In genomic region chr12:83151474-83151873, GRCm38 (mm10) we compare ENCODE assay signal across 20 mouse cellular contexts.
DNase-seq lines count a peak whose midpoint lies in the region; ATAC-seq and TF ChIP-seq lines count a peak whose summit lies in the region.
"Had no signal": no experiment of that assay in that cellular context is flagged by ENCODE, and none has a peak within 500 bp of the region (broad histone marks: within the 10 kb centered on the region; RNA-seq: fewer than 3 reads in every experiment).

No protein-coding gene starts in this region.

- H3K4me1 ChIP-seq in lung, postnatal 0 days (ENCODE audit: insufficient read depth, low read depth, low read length) = no peaks in the 10 kb centered on the region
- H3K4me1 ChIP-seq in cerebellum, adult 2 months (ENCODE audit: control insufficient read depth, insufficient read depth, low read length) = peaks cover 27% of the 10 kb centered on the region
- H3K4me1 ChIP-seq: embryonic facial prominence, embryonic 15.5 days had no signal

- no peaks in the 10 kb centered on the region for H3K27me3 ChIP-seq in lung, postnatal 0 days (replicated peaks; ENCODE audit: insufficient read depth, low read length)
- H3K27me3 ChIP-seq in cerebellum, adult 2 months (ENCODE audit: control insufficient read depth, insufficient read depth, low read length) = no peaks in the 10 kb centered on the region
- H3K27me3 ChIP-seq: embryonic facial prominence, embryonic 15.5 days; heart, embryonic 12.5 days; midbrain, embryonic 15.5 days had no signal

- no peak overlapping the region for H3K27ac ChIP-seq in lung, postnatal 0 days (ENCODE audit: low read length)
- H3K27ac ChIP-seq in cerebellum, adult 2 months (ENCODE audit: insufficient read depth, low read length) = no peak overlapping the region
- H3K27ac ChIP-seq: embryonic facial prominence, embryonic 15.5 days; macrophage; midbrain, embryonic 15.5 days had no signal

- no peak overlapping the region for H3K4me2 ChIP-seq in lung, postnatal 0 days (replicated peaks; ENCODE audit: low read depth, low read length)
- H3K4me2 ChIP-seq: embryonic facial prominence, embryonic 15.5 days; heart, embryonic 12.5 days; midbrain, embryonic 15.5 days had no signal

- peak; percentile 42 for DNase-seq in adrenal gland, postnatal 14 days
- no peak for DNase-seq in adrenal gland, adult 2 months
- DNase-seq in lung, postnatal 14 days = peak; percentile 25
- no peak for DNase-seq in lung, postnatal 0 days (ENCODE audit: low spot score)
- peak; percentile 67 to 71 for DNase-seq in cerebellum, adult 2 months
- no peak for DNase-seq in thymus, postnatal 10 days (ENCODE audit: low spot score in 2 of 2)
- no peak for DNase-seq in layer of hippocampus, adult 9-11 months
- DNase-seq: adrenal gland, postnatal 25 days; embryo, embryonic 11 days; heart, postnatal 36 days; kidney, adult 8-10 months; kidney, postnatal 4 days; liver; liver, postnatal 0 days; right cerebral cortex, postnatal 14 days had no signal

- no peak for TF ChIP-seq POLR2A in cerebellum, adult 2 months (IDR thresholded peaks at IDR 0.05; ENCODE audit: borderline replicate concordance, insufficient read depth, low read length)

- no peaks in the 10 kb centered on the region for H3K9me3 ChIP-seq in lung, postnatal 0 days (ENCODE audit: low read length)
- H3K9me3 ChIP-seq: embryonic facial prominence, embryonic 15.5 days; midbrain, embryonic 15.5 days had no signal

- H3K4me3 ChIP-seq in lung, postnatal 0 days (ENCODE audit: low read depth, low read length) = no peak overlapping the region
- H3K4me3 ChIP-seq in cerebellum, adult 2 months (replicated peaks; ENCODE audit: insufficient read depth, low read depth, low read length) = no peak overlapping the region
- H3K4me3 ChIP-seq: embryonic facial prominence, embryonic 15.5 days; heart, embryonic 12.5 days; midbrain, embryonic 15.5 days had no signal

- ATAC-seq in lung, postnatal 0 days = no peak
- 0 out of 2 replicates have a peak, but pooled peaks have one; percentile 15 for ATAC-seq in megakaryocyte progenitor cell, adult 5-6 weeks (replicated peaks; ENCODE audit: poor library complexity)
- ATAC-seq: liver, postnatal 0 days; midbrain, embryonic 15.5 days had no signal

- H3K36me3 ChIP-seq in lung, postnatal 0 days (ENCODE audit: insufficient read depth, low read length) = no peaks in the 10 kb centered on the region
- H3K36me3 ChIP-seq: embryonic facial prominence, embryonic 15.5 days; midbrain, embryonic 15.5 days had no signal

- WGBS in lung, postnatal 0 days = 69% methylated on average over 2 of the region's 2 CpGs
- 32% methylated on average over 2 of the region's 2 CpGs for WGBS in cerebellum, adult 2 months

- TF ChIP-seq EP300 in lung, postnatal 0 days (IDR thresholded peaks at IDR 0.05) = no peak

- H3K9ac ChIP-seq in lung, postnatal 0 days (replicated peaks; ENCODE audit: low read depth) = no peak overlapping the region
- H3K9ac ChIP-seq: embryonic facial prominence, embryonic 15.5 days; heart, embryonic 12.5 days; liver, postnatal 0 days; midbrain, embryonic 15.5 days had no signal

- TF ChIP-seq CTCF in lung, postnatal 0 days (IDR thresholded peaks at IDR 0.05) = no peak
- no peak for TF ChIP-seq CTCF in cerebellum, adult 2 months (IDR thresholded peaks at IDR 0.05; ENCODE audit: borderline replicate concordance, insufficient read depth, low read depth, low read length)

Comparison
In these comparisons a context has a peak if more than half of its experiments do, and no peak if none do; other contexts are left out.
1. DNase-seq: peak in adrenal gland, postnatal 14 days (single experiment), lung, postnatal 14 days (single experiment) and cerebellum, adult 2 months (2 of 2); none in adrenal gland, adult 2 months (single experiment), lung, postnatal 0 days (single experiment), thymus, postnatal 10 days (0 of 2) and layer of hippocampus, adult 9-11 months (single experiment).